Mouse (Mus musculus): Measurements from ENCODE around the gene Gse1.

GRCm38 (mm10) chr8:120293421-120294357 lies 65.4 kb downstream of the Gse1 start:
- TF ChIP-seq CTCF (IDR thresholded peaks at IDR 0.05 in 2 of 3, conservative IDR thresholded peaks at IDR 0.05 in 1 of 3; ENCODE audit: control insufficient read depth in 1 of 3, insufficient read depth in 1 of 3, low read depth in 2 of 3, low read length in 3 of 3, poor library complexity in 1 of 3, severe bottlenecking in 1 of 3) = no peak
- TF ChIP-seq TCF12 (IDR thresholded peaks at IDR 0.05; ENCODE audit: low read depth, low read length) = peak; percentile 72
- TF ChIP-seq ZKSCAN1 (IDR thresholded peaks at IDR 0.05; ENCODE audit: low read depth, low read length) = no peak
- no peak for TF ChIP-seq USF1 (IDR thresholded peaks at IDR 0.05; ENCODE audit: low read depth, low read length)
- peak; percentile 42 to 64; a peak in 3 of 4 replicates for TF ChIP-seq EP300 (IDR thresholded peaks at IDR 0.05; ENCODE audit: low read depth in 1 of 2, low read length in 2 of 2)
- TF ChIP-seq JUND (IDR thresholded peaks at IDR 0.05; ENCODE audit: low read depth, low read length) = no peak
- no peak for TF ChIP-seq BHLHE40 (IDR thresholded peaks at IDR 0.05; ENCODE audit: borderline replicate concordance, low read depth, low read length)
- no peak for TF ChIP-seq ZMIZ1 (IDR thresholded peaks at IDR 0.05; ENCODE audit: low read depth, low read length)
- no peak for TF ChIP-seq MAX (IDR thresholded peaks at IDR 0.05; ENCODE audit: low read length)
- no peak for TF ChIP-seq ZNF384 (IDR thresholded peaks at IDR 0.05; ENCODE audit: low read depth, low read length)
- TF ChIP-seq POLR2A (IDR thresholded peaks at IDR 0.05; ENCODE audit: control insufficient read depth in 1 of 2, insufficient read depth in 1 of 2, low read depth in 1 of 2, low read length in 2 of 2, poor library complexity in 1 of 2) = no peak

Measured in MEL (cell line).